Mouse (Mus musculus) liver, adult (tissue): ENCODE results near the gene Poldip3.

Source experiments
- GATA4 ChIP-seq: IDR thresholded peaks from 2 replicates; pipeline ENCODE4 v1.6.1; 2014; ENCODE audit warnings: mild to moderate bottlenecking, low read length; ENCODE audit not compliant: insufficient replicate concordance

The Poldip3 gene

DNA sequence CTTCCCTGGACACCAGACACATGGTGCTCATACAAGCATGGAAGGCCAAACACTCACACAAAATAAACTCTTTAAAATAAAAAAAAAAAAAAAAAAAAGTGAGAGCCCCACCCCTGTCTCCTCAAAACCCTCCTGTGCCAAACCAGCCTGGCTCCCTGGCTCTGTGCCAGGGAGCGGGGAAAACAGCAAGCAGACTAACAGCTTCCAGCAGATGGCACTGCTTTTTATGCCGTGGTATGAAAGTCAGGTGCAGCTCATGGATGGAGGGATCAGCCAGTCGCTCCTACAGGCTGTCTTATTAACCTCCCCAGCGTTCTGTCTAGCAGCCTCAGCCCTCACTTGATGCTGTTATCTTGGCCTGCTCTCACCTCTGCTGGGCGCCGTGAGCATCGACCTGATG, 30.8 kb downstream of the Poldip3 start:
- no peak for TF ChIP-seq GATA4

DNA sequence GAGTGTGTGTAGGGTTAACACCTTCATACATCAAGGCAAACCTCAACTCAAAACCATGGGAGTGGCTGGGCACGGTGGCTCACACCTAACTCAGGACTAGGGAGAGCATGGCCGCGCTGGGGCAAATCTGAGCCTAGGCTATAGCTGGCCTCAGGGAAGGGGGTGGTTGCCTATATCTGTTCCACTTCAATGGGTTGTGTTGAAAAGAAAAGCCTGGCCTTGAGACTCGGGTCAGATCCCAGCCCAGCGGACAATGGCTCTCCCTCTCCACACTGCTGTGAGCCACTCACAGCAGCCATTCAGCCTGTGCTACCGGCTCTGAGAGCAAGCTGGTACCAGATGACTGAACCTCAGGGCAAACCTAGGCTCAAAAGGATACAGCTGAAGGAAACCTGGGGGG, 34.1 kb downstream of the Poldip3 start:
- no peak for TF ChIP-seq GATA4

- TF ChIP-seq GATA4, result no peak
These were observed 35.1 kb downstream of the Poldip3 start for GRCm38 (mm10) chr15:83114106-83114505.

DNA sequence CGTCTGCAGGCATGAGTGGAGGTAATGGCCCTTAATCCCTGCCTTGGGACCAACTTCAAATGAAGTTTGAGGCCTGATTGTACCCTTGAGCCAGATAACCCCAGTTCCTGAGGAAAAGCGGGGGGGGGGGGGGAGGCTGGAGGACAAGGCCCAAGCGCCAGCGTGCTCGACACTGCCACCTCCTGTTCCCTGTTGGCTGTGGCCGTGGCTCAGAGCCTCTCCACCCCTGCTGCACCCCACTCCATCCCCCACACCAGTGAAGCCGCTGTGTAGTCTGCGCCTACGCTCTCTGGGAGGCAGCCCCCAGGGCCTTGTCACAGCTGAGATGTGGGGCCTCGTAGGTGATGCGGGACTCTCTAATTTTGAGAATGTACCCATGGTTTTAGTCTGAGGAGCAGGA, 36.3 kb downstream of the Poldip3 start:
- peak; percentile 75; the same call in 1 of the 2 replicates for TF ChIP-seq GATA4

GRCm38 (mm10) chr15:83111874-83112273, 37.3 kb downstream of the Poldip3 start:
- TF ChIP-seq GATA4, result no peak

DNA sequence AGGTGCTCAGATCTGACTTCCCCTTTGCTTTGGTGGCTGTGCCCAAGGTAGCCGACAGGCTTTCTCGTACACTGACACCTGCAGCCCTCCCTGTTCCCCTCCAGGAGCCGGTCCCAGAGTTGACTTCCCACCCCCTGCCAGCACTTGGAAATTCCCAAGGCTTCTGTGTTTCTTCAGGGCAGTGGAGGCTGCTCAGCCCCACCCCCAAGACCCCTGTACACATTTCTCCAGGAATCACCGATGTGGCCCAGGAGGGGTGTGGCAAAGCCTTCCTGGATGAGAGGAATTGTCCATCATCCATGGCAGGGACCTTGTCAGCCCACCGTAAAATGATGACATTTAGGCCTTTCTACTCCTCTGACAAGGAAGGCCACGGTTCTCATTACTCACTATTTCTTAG, 37.9 kb downstream of the Poldip3 start:
- no peak for TF ChIP-seq GATA4

DNA sequence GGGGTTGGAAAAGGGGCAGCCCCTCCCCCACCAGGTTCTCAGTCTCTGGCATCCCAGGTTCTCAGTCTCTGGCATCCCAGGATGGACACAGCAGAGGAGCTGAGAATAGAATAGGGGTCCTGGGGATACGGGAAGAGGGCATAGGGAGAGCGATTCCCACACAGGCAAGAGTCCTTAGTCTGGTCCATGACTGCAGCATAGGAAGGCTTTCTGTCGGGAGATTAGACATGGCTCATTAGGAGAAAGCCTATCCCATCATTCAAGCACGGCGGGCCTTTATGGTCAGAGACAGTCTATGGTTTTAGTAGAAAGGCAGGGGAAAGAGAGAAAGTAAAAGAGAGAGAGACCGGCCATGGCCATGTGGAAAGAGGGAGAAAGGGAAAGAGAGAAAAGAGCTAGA, 41.4 kb downstream of the Poldip3 start:
- TF ChIP-seq GATA4, result no peak

DNA sequence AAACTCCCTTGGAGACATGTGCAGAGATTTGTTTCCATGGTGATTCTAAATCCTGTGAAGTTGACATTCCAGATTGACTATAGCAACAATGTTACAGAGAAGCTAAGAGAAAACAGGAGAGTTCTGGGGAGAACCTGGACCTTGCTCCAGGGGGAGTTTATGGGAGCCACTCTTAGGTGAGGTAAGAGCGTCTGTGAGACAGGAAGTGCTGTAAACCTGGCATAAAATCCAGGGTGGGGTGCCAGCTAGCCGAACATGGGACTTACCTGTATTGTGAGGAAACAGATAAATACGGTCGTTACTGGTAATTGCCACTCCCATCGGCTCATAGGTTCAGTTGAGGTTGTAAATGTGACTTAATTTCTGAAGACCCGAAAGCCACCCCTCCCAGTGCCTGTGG, 42.8 kb downstream of the Poldip3 start:
- no peak for TF ChIP-seq GATA4

- TF ChIP-seq GATA4, result no peak
These were observed 46.1 kb downstream of the Poldip3 start for GRCm38 (mm10) chr15:83103111-83103510.

DNA sequence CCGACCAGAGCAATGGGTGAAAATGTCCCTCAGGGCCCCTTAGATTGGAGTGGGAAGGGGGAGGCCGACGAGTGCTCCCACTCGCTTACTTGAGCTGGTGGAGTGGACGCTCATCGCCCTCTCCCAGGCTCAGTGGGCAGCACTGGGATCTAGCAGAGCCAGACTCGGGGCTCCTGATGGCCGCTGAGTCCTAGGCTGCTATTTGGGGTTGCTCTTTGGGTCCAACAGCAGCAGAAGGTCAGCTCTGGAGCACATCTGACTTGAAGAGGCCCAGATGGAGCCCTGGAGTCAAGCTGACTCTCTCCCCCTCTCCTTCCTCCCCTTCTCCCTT, 48.9 kb downstream of the Poldip3 start:
- no peak for TF ChIP-seq GATA4

DNA sequence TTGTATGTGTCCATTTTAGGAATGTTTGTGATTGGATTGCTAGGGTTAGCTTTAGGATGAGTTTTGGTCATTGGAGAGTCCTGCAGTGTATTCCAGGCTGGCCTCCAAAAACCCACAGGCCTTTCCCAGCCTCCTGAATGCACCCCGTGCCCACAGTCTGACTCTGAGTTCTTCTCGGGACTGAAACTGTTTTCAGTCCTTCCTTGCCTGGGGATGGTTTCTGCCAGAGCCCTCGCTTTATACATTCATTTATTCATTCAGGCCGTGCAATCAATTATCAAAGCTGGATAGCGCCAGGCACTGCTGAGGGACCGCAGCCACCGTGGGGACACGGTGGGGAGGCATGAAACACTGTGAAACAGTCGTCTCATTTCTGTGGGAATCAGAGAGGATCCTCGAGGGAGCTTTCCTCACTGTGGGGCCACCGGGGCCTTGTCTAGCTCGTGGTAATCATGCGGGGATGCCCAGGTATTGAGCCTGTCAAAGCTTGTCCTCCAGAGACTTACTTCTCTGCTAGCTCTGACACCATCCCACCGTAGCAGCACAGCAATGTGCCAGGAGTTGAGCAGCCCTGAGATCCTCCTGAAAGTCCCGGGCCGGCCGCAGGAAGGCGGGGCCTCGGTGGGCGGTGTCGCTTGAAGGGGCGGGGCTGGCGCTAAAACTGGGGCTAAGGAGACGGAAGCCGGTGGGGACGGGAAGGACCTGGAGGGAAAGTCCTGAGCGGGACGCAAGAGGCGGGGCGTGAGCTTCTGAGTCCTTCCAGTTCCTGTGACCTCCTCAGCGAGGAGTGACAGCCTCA, 49.5 kb downstream of the Poldip3 start:
- TF ChIP-seq GATA4, result no peak; the same call in 1 of the 2 replicates

DNA sequence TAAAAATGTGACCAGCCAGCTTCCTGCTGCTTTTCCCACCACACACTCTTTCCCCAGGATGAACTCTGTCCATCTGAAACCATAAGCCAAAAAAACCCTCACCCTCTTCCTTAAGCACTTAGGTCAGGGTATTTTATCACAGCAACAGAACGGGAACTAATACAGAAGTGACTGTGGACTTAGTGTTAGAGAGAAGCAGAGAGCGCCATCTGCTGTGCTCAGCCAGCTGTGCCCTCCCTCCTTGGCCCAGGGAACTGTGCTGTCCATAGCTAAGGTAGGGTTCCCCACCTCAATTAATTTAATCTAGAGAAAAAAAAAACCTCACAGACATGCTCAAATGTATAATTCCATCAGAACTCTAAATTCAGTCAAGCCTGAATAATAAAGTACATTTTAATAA, 53.2 kb downstream of the Poldip3 start:
- no peak for TF ChIP-seq GATA4

- no peak for TF ChIP-seq GATA4
These were observed 55.5 kb downstream of the Poldip3 start for GRCm38 (mm10) chr15:83093687-83094086.

DNA sequence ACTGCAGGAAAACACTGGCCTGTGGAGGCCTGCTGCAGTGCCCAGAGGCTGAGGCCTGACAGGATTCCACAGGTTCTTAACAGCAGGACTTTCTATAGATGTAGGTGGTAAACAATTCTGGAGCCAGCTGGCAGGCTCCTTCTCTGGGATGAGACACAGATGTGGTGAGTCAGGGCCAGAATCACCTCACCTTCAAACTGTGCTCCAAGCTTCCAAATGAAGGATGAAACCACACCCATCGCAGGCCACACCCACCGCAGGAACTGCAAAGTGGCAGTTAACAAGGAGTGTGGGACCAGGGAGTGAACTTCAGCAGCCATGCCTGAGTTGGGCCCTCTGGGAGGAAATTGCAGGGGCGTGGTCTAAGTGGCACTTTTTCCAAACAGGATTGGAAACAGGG, 58.3 kb downstream of the Poldip3 start:
- no peak for TF ChIP-seq GATA4

- no peak for TF ChIP-seq GATA4
These were observed 59.9 kb downstream of the Poldip3 start, which contains the start of gene Serhl for GRCm38 (mm10) chr15:83089429-83089605. Gene Serhl (plus strand): TSS chr15:83089506.

DNA sequence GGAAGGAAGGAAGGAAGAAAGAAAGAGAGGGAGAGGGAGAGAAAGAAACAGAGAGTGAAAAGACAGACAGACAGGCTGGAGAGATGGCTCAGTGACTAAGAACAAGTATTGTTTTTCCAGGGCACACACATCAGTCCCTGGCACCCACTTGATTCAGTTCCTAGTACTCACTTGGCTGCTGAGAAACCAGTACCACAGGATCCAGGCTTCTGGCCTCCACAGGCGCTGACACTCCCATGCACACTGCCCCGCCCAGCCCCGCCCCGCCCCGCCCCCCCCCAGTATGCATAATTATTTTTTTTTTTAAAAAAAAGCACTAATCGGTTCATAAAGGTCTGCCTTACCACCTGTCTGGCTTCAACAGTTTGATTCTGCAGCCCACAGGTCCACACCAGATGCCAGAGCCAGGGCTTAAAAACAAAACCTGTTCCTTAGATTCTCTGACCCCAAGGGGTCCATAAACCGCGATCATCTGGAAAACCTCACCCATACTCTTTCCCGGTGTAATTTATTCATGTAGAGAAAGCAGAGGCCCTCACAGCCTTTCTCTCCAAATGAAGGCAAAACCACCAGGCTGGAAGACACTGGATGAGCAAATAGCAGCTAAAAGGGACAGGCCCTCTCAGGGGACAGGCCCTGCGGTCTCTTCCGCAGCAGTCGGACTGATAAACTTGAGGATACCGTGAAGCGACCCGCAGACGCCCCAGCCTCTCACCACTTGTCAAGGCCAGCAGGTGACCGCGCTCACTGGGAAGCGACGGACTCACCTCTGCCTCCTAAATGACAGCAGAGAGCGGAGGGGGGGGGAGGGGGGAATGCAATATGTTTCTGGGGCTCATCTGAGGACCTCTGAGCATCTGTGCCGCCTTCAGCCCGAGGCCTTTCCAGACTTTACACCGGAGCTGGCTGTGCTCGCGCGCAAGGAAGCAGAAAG, 60.4 kb downstream of the Poldip3 start:
- no peak for TF ChIP-seq GATA4
